Mouse (Mus musculus): Measurements from ENCODE around the gene Ano2.

Gene Ano2

DNA sequence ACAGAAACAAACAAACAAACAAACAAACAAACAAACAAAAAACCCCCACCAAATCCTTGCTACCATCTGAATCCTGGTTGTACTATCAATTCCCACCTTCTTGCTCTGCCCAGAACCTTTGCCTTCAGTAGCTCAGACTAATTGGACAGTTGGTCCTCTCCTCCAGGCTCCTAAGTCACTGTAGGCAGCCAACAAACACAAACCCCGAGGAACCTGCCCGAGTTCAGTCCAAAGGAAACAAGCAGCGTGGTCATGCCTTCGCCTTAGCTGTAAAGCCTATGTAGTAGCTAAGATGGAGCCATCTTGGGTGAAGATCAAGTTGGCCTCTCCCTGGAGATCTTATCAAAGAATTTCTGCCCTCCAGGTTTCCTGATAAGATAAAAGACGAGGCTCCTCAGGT is 362.9 kb downstream of the Ano2 start:
- no peak for DNase-seq (ENCODE audit: low read depth)

DNA sequence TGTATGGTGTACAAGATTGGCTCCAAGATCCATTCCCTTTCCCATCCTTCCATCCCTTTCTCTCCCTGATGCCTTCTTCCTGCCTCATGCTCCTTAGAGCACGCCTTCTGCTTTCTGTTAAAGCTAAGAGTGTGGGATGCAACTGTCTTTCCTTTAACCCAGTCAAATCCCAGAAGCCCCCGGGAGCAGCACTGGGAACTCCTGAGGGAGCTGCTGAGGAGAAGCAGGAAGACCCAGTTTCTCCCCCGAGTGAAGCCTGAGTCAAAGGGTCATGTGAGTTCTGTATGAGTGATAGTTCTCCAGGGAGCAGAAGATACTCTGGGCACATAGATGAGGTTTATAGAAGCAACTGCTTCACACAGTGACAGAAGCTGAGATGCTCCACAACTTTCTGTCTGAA is 367.5 kb downstream of the Ano2 start:
- DNase-seq (ENCODE audit: low read depth): no peak

DNA sequence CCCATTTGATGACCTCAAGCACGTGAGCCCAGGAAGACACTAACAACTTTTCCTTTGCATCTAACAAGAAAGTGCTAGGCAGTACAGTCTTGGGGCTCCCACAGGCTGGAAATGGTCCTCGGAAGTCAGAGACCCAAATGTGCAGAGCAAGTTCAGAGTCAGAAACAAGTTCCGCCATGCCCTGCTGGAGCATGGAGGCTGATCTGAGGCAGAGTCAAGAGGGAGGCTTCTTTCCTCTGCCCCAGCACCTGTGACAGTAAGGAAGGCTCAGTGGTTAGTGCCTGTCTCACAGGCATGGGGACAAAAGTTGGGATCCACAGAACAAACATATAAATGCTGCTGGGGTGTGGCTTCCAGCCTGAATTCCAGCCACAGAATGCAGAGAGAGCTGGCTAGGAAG is 390.3 kb downstream of the Ano2 start:
- no peak for DNase-seq (ENCODE audit: low read depth)

DNA sequence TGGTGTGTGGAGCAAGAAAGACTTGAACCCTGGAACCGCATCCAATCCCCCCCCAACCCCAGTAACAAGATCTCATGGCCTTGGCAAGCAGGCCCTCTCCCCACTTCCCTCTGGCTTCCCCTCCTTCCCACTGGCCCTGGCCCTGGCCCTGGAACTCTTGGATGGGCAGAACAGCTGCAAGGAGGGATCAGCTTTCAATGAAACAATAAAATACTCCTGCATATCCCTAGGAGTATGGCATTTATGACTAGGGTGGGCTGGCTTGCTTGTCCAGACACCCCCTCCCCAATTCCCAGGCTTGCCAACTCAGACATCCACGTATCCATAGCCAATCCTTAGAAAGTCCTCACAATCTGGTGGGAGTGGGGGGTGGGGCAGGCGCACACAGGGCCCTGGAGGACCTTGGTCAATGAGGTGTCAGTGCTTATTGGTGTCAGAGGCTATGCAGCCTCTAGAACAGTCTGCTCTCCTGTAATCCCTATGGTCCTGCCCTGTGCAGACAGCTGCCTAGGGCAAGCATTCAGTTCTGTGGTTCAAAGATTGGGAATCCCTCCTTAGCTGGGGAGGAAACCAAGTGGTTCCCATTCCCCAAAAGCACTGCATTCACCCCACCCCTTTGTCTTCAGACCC is 396.2 kb downstream of the Ano2 start:
- no peak for DNase-seq (ENCODE audit: low read depth)

DNA sequence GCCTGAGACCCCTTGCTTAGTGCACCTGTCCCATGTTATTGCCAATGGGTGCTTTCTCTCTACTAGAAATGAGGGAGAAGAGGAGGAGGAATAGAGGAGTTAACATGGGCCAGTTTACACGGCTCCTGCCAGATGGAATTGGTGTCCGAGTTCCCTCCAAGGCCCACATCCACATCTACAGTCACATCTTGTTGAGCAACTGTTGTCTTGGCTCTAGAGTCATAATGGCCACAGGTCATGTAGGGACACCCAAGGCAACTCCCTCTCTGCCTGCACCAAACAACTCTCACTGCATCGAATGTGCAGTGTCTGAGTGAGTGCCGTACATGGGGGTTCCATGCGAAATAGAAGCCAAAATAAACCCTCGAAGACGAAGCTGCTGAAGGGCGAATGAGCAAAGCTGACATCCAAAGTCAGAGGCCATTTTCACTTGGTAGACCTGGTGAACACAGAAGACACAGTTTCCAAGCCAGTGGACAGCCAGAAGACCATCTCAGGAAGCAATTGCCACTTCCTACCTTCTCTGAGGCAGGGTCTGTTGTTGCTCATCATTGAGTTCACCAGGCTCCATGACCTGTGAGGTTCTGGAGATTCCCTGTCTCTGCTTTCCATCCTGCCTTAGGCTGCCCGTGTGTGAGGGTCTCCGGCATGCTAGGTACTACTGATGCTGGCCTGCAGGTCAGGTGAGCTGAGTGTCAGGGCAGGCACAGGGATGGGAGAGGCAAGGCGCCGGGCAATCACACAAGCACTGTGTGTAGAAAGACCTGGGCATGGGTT is 398.5 kb downstream of the Ano2 start:
- DNase-seq (ENCODE audit: low read depth): no peak
